Mouse (Mus musculus) lung, adult 2 months (tissue): ENCODE data around the gene Kcna4.

Experiments used
- CTCF ChIP-seq: fragments of 200-500 bp; IDR thresholded peaks from 2 replicates; pipeline ENCODE4 v1.5.1; 2011; ENCODE audit warnings: mild to moderate bottlenecking, low read length, control low read depth; ENCODE audit not compliant: insufficient read depth
- POLR2A ChIP-seq: fragments of 200-500 bp; IDR thresholded peaks from 2 replicates; pipeline ENCODE4 v1.6.1; 2011; ENCODE audit warnings: low read depth, mild to moderate bottlenecking, control low read depth, low read length, borderline replicate concordance; ENCODE audit errors: extremely low read depth

DNA sequence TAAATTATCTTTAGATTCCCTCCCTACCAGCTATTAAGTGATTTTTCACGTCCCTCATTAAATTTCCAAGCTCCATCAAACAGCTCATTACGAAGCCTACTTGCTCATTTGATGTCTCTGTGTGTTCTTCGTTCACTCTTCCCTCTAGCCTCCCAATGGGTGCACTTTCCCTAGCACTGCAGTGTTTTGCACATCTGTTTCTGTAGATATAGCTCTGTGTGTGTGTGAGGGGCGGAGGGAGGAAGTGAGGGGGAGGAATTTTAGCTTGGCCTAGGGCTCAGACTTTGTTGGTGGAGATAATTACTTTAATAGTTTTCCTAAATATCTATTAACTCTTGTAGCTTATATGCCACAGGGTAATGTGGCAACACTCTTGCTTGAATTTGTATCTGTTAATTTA, 54.4 kb downstream of the Kcna4 start:
- TF ChIP-seq CTCF (no peak), POLR2A (no peak)
